Mouse (Mus musculus): ENCODE measurements around the gene Usp15.

DNA sequence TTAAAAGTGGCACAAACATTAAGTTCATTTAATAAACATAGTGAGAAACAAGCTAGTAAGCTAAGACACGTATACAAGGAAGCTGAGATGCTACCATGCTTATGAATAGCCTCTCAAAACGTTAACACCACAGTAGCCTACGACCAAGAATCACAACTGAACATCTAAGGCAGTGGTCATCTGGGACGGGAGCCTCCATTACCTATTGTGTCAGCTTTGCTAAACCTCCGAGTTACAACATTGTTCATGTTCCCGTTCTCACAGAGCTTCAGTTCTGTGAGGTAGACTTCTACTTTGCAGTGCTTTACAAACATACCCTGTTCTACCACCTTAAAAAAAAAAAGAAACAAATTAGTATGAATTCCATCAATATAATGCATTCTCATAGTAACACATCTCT, 25.9 kb downstream of the Usp15 start:
- TF ChIP-seq CTCF (IDR thresholded peaks at IDR 0.05; ENCODE audit: control insufficient read depth, insufficient read depth, low read length) (no peak), POLR2A (IDR thresholded peaks at IDR 0.05; ENCODE audit: borderline replicate concordance, control insufficient read depth, low read depth, low read length) (no peak)

Measured in bone marrow, adult 2 months (tissue).